Mouse (Mus musculus) small intestine, adult 2 months (tissue): ENCODE measurements around the gene Dab1.

ENCODE experiments used
- CTCF ChIP-seq: fragments of 200-500 bp; IDR thresholded peaks from 2 replicates; pipeline ENCODE4 v1.5.1; 2012; ENCODE audit warnings: low read depth, mild to moderate bottlenecking, control low read depth, inconsistent platforms, low read length, moderate library complexity, mixed read lengths; ENCODE audit not compliant: insufficient replicate concordance, insufficient read length; ENCODE audit errors: extremely low read depth
- POLR2A ChIP-seq: fragments of 200-500 bp; IDR thresholded peaks from 2 replicates; pipeline ENCODE4 v1.6.1; 2012; ENCODE audit warnings: low read depth, mild to moderate bottlenecking, control low read depth, inconsistent platforms, low read length, moderate library complexity

DNA sequence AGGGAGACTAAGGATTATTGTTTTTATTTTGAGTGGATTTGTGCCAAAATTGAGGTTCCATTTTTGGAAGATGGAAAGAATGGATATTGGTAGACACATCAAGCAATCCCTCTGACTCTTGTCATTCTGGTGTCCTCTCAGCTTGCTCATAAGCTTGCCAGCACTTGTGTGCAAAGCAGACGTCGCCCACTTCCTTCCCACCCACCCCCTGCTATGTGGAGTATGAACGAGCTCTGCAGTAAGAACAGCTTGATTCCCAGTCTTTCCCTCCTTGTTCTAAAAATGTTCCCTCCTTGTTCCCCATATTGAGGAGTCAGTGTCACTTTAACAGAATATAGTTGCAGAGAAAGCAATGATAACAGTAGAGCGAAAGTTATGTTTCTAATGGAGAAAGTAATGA lies 11.0 kb downstream of the Dab1 start:
- no peak for TF ChIP-seq CTCF
- no peak for TF ChIP-seq POLR2A
